Mouse (Mus musculus) cerebellum, adult 11 months (tissue): ENCODE measurements around the gene Fam240a.

Experiments used
- DNase-seq: peaks from one replicate; pipeline ENCODE4 v3.0.0; 2022

The Fam240a gene

GRCm38 (mm10) chr9:110892552-110892951 lies 24.1 kb downstream of the Fam240a start:
- DNase-seq, result no peak

- no peak for DNase-seq
Measured at GRCm38 (mm10) chr9:110891077-110891828, 25.4 kb downstream of the Fam240a start.

- no peak for DNase-seq
Measured at GRCm38 (mm10) chr9:110890026-110890783, 26.5 kb downstream of the Fam240a start.

GRCm38 (mm10) chr9:110888935-110889334 lies 27.7 kb downstream of the Fam240a start:
- DNase-seq, result no peak

- DNase-seq, result no peak
Measured at GRCm38 (mm10) chr9:110887388-110888303, 29.0 kb downstream of the Fam240a start.

GRCm38 (mm10) chr9:110881953-110882352 lies 34.7 kb downstream of the Fam240a start:
- no peak for DNase-seq

- DNase-seq, result no peak
Measured at GRCm38 (mm10) chr9:110880772-110881171, 35.9 kb downstream of the Fam240a start.

GRCm38 (mm10) chr9:110879998-110880561 lies 36.6 kb downstream of the Fam240a start, which contains the start of gene Tmie:
TSS of gene Tmie (minus strand) at chr9:110880113.
- DNase-seq, result no peak

- no peak for DNase-seq
Measured at GRCm38 (mm10) chr9:110879191-110879920, 37.3 kb downstream of the Fam240a start, which contains the start of gene Als2cl. TSS of gene Als2cl (plus strand) at chr9:110879870.

GRCm38 (mm10) chr9:110877888-110878287 lies 38.8 kb downstream of the Fam240a start:
- DNase-seq, result no peak

GRCm38 (mm10) chr9:110877353-110877752 lies 39.3 kb downstream of the Fam240a start:
- DNase-seq, result no peak

- DNase-seq, result no peak
Measured at GRCm38 (mm10) chr9:110875288-110875695, 41.4 kb downstream of the Fam240a start.

- no peak for DNase-seq
Measured at GRCm38 (mm10) chr9:110874660-110875191, 41.9 kb downstream of the Fam240a start.

- DNase-seq, result no peak
Measured at GRCm38 (mm10) chr9:110873681-110874659, 42.7 kb downstream of the Fam240a start.

GRCm38 (mm10) chr9:110871030-110871429 lies 45.6 kb downstream of the Fam240a start:
- DNase-seq, result peak; percentile 38
